Mouse (Mus musculus) stomach, postnatal 0 days (tissue): ENCODE data around the gene Cand2.

ENCODE experiments used
- CTCF ChIP-seq: IDR thresholded peaks from 2 replicates; pipeline ENCODE4 v1.5.1; 2016; ENCODE audit warnings: antibody characterized with exemption, low read depth, mild to moderate bottlenecking, moderate library complexity
- EP300 ChIP-seq: optimal IDR thresholded peaks from 2 replicates; pipeline ENCODE3; 2016; ENCODE audit warnings: antibody characterized with exemption

DNA sequence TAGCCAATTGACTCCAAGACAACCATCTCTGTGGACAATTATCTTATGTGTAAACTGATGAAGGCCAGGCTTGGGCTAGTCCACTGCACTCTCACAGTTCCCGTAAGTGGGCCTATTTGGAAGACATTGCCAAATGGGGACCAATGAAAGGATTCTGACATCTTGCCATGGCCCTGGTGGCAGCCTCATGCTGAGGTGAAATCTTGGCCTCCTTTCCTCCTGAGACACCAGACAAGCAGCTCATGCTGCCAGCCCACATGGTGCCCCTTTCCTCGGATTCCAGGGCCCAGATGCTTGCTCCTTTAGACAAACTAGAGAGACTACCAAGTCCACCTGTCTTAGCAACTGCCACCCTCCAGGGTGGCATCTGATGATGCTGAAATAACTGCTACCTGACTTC, 43.8 kb downstream of the Cand2 start:
- TF ChIP-seq CTCF (no peak), EP300 (no peak)
